In genomic region chr11:116657311-116658223, GRCm38 (mm10) we compare ENCODE assay signal across 8 mouse cellular contexts. TPM values are rescaled to one million over a fixed set of nuclear protein-coding genes. Genes with fewer than 3 reads are reported as not detected.
A peak's percentile ranks its signal among the peaks of the same experiment; 100 is the strongest.
DNase-seq lines count a peak whose midpoint lies in the region; ATAC-seq lines count a peak whose summit lies in the region.

No protein-coding gene starts in this region.

- no peaks in the 10 kb centered on the region for H3K9me3 ChIP-seq in hindbrain, embryonic 14.5 days (ENCODE audit: control insufficient read depth, low read length)

- WGBS in hindbrain, embryonic 14.5 days: 9% methylated on average over 22 of the region's 22 CpGs

- peak overlapping the region; percentile 54 for H3K9ac ChIP-seq in hindbrain, embryonic 14.5 days

- H3K4me3 ChIP-seq in hindbrain, embryonic 14.5 days (replicated peaks; ENCODE audit: low read length): peak overlapping the region; percentile 26

- peak; percentile 39 for DNase-seq in T-cell, adult 2 months (ENCODE audit: low spot score)
- DNase-seq in cerebellum, postnatal 25 days: peak; percentile 92 to 95
- DNase-seq in frontal cortex, postnatal 25 days (ENCODE audit: low spot score in 2 of 2): peak; percentile 55 to 72
- peak; percentile 84 for DNase-seq in hindbrain, embryonic 14.5 days (ENCODE audit: low spot score)
- DNase-seq in left cerebral cortex, adult 11 months (ENCODE audit: low spot score): peak; percentile 84
- DNase-seq in lung, postnatal 36 days: peak; percentile 96
- DNase-seq in retina, postnatal 7 days (ENCODE audit: low read depth, low spot score): peak; percentile 86
- DNase-seq in urinary bladder, adult 18-20 months (ENCODE audit: low spot score in 2 of 2): peak; percentile 55 to 85

- H3K4me1 ChIP-seq in hindbrain, embryonic 14.5 days (replicated peaks; ENCODE audit: control insufficient read depth, insufficient read depth, low read length): peaks cover 46% of the 10 kb centered on the region

- peak overlapping the region; percentile 85 for H3K27ac ChIP-seq in hindbrain, embryonic 14.5 days

- 0 out of 2 replicates have a peak, but pooled peaks cover 8% of the 10 kb centered on the region for H3K27me3 ChIP-seq in hindbrain, embryonic 14.5 days (ENCODE audit: control insufficient read depth, insufficient read depth, low read length)

- peak overlapping the region; percentile 54 for H3K4me2 ChIP-seq in hindbrain, embryonic 14.5 days (replicated peaks)

- peak; percentile 76 for ATAC-seq in hindbrain, embryonic 14.5 days (ENCODE audit: low FRiP score)

- no peaks in the 10 kb centered on the region for H3K36me3 ChIP-seq in hindbrain, embryonic 14.5 days (replicated peaks; ENCODE audit: control insufficient read depth, insufficient read depth)

RNA-seq across cellular contexts. Expression of gene Cygb, which starts 3.5 kb away (rescaled TPM):
- 26.5 and 29.7 TPM in 2 replicates for polyA plus RNA-seq in hindbrain, embryonic 14.5 days (2014; fragmentation: Nextera tagmentation; extraction: Ambion mirVana)

RNA-seq across cellular contexts. Expression of gene Prcd, which starts 4.2 kb away (rescaled TPM):
- polyA plus RNA-seq in hindbrain, embryonic 14.5 days (2014; fragmentation: Nextera tagmentation; extraction: Ambion mirVana): 2.8 and 3.5 TPM in 2 replicates

RNA-seq across cellular contexts. Expression of gene Rhbdf2, which starts 30.7 kb away (rescaled TPM):
- 1.1 and 1.2 TPM in 2 replicates for polyA plus RNA-seq in hindbrain, embryonic 14.5 days (2014; fragmentation: Nextera tagmentation; extraction: Ambion mirVana)

Comparison
In these comparisons a context has a peak if more than half of its experiments do, and no peak if none do; other contexts are left out.
1. Peak in every context shown above with its lines: DNase-seq, ATAC-seq, H3K4me3 ChIP-seq and H3K27ac ChIP-seq.
2. DNase-seq: peak in every context shown above with its lines; median percentile 96 in lung, postnatal 36 days; 94 in cerebellum, postnatal 25 days; 86 in retina, postnatal 7 days; 84 in hindbrain, embryonic 14.5 days; 84 in left cerebral cortex, adult 11 months; 70 in urinary bladder, adult 18-20 months; 64 in frontal cortex, postnatal 25 days; 39 in T-cell, adult 2 months.